Mouse (Mus musculus) olfactory bulb, adult 2 months (tissue): Measurements from ENCODE around the gene Med22.

Source experiments
- CTCF ChIP-seq: fragments of 200-500 bp; IDR thresholded peaks from 2 replicates; pipeline ENCODE4 v1.5.1; 2012; ENCODE audit warnings: low read depth, mild to moderate bottlenecking, low read length, moderate library complexity; ENCODE audit not compliant: insufficient read depth
- POLR2A ChIP-seq: fragments of 200-500 bp; IDR thresholded peaks from 2 replicates; pipeline ENCODE4 v1.6.1; 2012; ENCODE audit warnings: mild to moderate bottlenecking, low read depth, low read length, moderate library complexity; ENCODE audit not compliant: insufficient read depth

- TF ChIP-seq CTCF (no peak), POLR2A (no peak)
Observed at GRCm38 (mm10) chr2:26930390-26930789, 19.9 kb upstream of the Med22 start.
